Mouse (Mus musculus): ENCODE results near the gene Gm4792. TPM values are rescaled to one million over a fixed set of nuclear protein-coding genes. Genes with fewer than 3 reads are reported as not detected.

The Gm4792 gene
- not detected for polyA plus RNA-seq (2014; fragmentation: Illumina TruSeq; extraction: RNeasy Lipid Tissue Mini Kit (QIAGEN cat#74804); ENCODE audit: low read depth, low replicate concordance)

DNA sequence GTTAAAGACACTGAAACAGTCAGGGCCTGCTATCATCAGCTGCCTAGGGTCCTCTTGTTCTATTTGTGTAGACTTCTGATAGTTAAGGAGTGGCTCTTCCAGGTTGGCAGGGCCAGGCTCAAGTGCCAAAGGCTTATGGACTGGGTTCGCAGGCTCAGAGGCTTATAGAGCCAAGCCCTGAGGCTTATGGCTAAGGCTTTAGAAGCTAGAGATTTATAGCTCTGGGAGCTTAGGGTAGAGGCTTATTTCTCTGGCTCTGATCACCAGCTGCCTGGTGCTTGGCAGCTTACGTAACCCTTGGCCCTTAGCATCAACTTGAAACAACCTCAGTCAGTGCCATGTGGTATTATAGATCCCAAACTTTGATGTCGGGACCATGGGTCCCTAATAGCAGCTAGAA, at the start of gene Gm4792:
TSS of gene Gm4792 (minus strand) at position 233 of the 400 bp plus-strand sequence.

GRCm38 (mm10) chr10:94311511-94312006, 13.1 kb upstream of the Gm4792 start, which contains the start of gene Tmcc3:
Tmcc3 (plus strand) TSS chr10:94311949.

Other genes with a start within 250 kb of the Gm4792 start
- gene Nr2c1, start 150.7 kb downstream of the Gm4792 start, polyA plus RNA-seq (2014; fragmentation: Illumina TruSeq; extraction: RNeasy Lipid Tissue Mini Kit (QIAGEN cat#74804); ENCODE audit: low read depth, low replicate concordance): 20.6 TPM
- 103 TPM for gene Ndufa12, start 100.0 kb downstream of the Gm4792 start, polyA plus RNA-seq (2014; fragmentation: Illumina TruSeq; extraction: RNeasy Lipid Tissue Mini Kit (QIAGEN cat#74804); ENCODE audit: low read depth, low replicate concordance)
- gene Tmcc3, start 13.2 kb upstream of the Gm4792 start, polyA plus RNA-seq (2014; fragmentation: Illumina TruSeq; extraction: RNeasy Lipid Tissue Mini Kit (QIAGEN cat#74804); ENCODE audit: low read depth, low replicate concordance): 77.3 TPM